Mouse (Mus musculus): ENCODE data around the gene Tmcc1. TPM values are rescaled to one million over a fixed set of nuclear protein-coding genes. Genes with fewer than 3 reads are reported as not detected.

Tmcc1 gene
- polyA plus RNA-seq, 1 experiment, result 0.58 TPM

GRCm38 (mm10) chr6:116009426-116009825 lies 183.9 kb downstream of the Tmcc1 start:
- peaks cover 6% of the 10 kb centered on the region for H3K27me3 ChIP-seq (replicated peaks)
- peak overlapping the region; percentile 16 for H3K4me3 ChIP-seq (replicated peaks)
- H3K4me1 ChIP-seq, result peaks cover 57% of the 10 kb centered on the region
- H3K36me3 ChIP-seq (replicated peaks; ENCODE audit: low read length), result no peaks in the 10 kb centered on the region
- H3K9me3 ChIP-seq, result no peaks in the 10 kb centered on the region
- TF ChIP-seq FLI1 (IDR thresholded peaks at IDR 0.05; ENCODE audit: low read length), result no peak
- TF ChIP-seq GATA1 (IDR thresholded peaks at IDR 0.05; ENCODE audit: borderline replicate concordance, low read length), result no peak

DNA sequence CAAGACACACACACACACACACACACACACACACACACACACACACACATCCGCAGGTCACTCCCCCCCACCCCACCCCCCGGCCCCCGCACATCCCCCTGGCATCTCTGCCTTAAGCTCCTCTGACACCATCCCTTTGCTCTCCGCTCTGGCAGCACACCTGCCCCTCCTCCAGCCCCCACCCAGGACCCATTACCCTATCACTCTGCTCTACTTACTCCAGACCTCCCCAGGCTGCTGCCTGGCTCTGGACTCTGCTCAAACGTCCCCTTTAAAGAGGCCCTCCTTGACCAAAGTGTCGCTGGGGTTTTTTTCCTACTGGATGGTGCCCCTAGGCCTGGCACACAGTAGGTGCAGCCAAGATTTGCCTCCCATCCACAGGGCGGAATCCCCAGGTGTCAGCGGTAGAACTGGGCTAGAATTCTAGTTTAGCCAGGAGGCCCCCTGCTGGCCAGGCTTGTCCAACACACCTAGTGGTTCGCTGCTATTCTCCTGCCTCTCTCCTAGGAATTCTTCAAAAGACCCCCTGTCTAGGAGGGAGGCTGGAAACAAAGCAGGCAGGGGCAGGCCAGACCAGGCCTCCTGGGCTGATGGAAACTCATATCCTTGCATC lies 185.6 kb downstream of the Tmcc1 start:
- H3K36me3 ChIP-seq (replicated peaks; ENCODE audit: low read length), result no peaks in the 10 kb centered on the region
- peak overlapping the region; percentile 82 for H3K4me3 ChIP-seq (replicated peaks)
- H3K4me1 ChIP-seq, result peaks cover 70% of the 10 kb centered on the region
- H3K9me3 ChIP-seq, result no peaks in the 10 kb centered on the region
- no peak for TF ChIP-seq FLI1 (IDR thresholded peaks at IDR 0.05; ENCODE audit: low read length)
- TF ChIP-seq GATA1 (IDR thresholded peaks at IDR 0.05; ENCODE audit: borderline replicate concordance, low read length), result no peak
- peaks cover 6% of the 10 kb centered on the region for H3K27me3 ChIP-seq (replicated peaks)

DNA sequence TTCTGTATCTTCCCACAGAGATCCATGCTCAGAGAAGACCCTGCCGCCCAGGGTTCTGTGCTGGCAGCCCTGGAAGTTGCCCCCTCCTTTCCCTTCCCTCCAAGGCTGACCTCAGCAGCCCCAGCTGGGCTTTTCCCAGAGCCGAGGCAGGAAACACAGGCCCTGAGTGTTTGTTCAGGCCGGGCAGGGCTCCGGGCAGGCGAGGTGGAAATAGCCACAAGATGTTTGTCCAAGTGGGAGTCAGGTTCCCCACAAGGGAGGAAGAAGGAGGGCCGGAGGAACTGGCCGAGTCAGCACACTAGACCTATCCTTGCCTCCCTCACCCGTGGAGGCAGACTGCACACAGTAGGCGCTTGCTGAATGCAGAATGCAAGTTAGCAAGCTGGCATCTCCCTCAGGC lies 186.6 kb downstream of the Tmcc1 start:
- Histone ChIP-seq H3K36me3 (replicated peaks; ENCODE audit: low read length) (no peaks in the 10 kb centered on the region), H3K4me1 (peaks cover 76% of the 10 kb centered on the region), H3K4me3 (replicated peaks) (peak overlapping the region; percentile 75), H3K27me3 (replicated peaks) (peaks cover 6% of the 10 kb centered on the region), H3K9me3 (no peaks in the 10 kb centered on the region)
- TF ChIP-seq GATA1 (IDR thresholded peaks at IDR 0.05; ENCODE audit: borderline replicate concordance, low read length) (no peak), FLI1 (IDR thresholded peaks at IDR 0.05; ENCODE audit: low read length) (no peak)

DNA sequence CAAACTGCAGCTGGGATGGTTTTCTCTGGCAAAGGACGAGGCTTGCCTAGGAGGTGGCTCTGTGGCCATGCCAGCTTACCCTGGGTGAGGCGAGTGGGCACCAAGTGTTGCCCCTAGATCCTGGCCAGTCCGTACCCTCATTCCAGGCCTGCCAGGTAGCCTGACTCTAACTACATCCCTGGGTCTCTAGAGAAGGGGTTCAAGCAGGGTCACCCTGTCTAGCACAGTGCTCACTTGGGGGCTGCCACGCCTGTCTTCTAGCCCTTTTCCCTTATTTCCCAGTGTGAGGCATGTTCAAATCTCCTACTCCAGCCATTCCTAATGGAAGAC lies 187.4 kb downstream of the Tmcc1 start:
- H3K4me1 ChIP-seq, result peaks cover 78% of the 10 kb centered on the region
- no peak for TF ChIP-seq GATA1 (IDR thresholded peaks at IDR 0.05; ENCODE audit: borderline replicate concordance, low read length)
- TF ChIP-seq FLI1 (IDR thresholded peaks at IDR 0.05; ENCODE audit: low read length), result no peak
- H3K27me3 ChIP-seq (replicated peaks), result peaks cover 6% of the 10 kb centered on the region
- H3K4me3 ChIP-seq (replicated peaks), result no peak overlapping the region
- H3K9me3 ChIP-seq, result no peaks in the 10 kb centered on the region
- no peaks in the 10 kb centered on the region for H3K36me3 ChIP-seq (replicated peaks; ENCODE audit: low read length)

DNA sequence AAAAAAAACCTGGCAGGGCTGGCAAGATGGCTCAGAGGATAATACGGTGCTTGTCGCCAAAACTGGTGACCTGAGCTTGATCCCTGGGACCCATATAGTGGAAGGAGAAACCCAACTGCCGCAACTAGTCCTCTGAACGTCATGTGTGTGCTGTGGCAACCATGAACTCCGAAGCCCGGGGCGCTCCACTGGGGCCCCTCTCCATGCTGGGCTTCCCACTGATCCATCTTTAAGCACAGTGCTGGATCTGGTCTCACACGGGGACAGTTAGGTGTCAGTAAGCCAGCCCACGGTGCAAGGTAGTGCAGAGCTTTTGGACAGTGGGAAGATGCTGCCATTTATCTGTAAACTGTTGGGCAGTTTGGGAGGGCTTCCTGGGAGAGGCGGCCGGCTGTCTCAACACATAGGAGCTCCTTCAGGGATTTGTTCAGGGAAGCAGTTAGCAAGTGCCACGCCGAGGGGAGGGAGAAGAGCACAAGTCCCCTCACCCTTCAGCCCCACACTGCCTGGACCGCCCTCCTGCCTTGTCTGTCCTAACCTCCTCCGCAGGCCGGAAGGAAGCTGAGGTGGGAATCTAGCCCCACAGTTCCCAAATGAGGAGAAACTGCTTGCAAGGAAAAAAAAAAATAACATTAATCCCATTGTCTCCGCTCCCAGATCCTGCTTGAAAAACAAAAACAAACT lies 187.9 kb downstream of the Tmcc1 start:
- Histone ChIP-seq H3K4me1 (peaks cover 77% of the 10 kb centered on the region), H3K4me3 (replicated peaks) (no peak overlapping the region), H3K36me3 (replicated peaks; ENCODE audit: low read length) (no peaks in the 10 kb centered on the region), H3K27me3 (replicated peaks) (peaks cover 6% of the 10 kb centered on the region), H3K9me3 (no peaks in the 10 kb centered on the region)
- TF ChIP-seq FLI1 (IDR thresholded peaks at IDR 0.05; ENCODE audit: low read length) (no peak), GATA1 (IDR thresholded peaks at IDR 0.05; ENCODE audit: borderline replicate concordance, low read length) (no peak)

DNA sequence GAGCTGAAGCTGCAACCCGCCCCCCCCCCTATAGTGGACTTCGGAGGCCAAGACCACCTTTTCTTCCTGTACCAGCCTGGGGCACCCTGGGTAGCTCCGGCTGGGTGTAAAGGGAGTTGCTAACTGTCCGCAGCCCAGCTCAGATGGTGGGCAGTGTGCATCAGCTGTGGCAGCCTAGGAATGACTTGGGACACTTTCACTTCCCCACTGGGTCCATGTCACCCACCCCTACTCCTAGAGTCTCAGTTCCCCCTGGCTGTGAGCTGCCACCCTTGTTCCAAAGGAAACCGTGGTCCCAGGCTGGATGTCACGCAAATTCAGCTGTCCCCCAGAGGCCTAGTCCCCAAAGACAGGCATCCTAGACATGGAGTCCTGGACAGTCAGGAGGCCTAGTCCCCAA lies 188.6 kb downstream of the Tmcc1 start:
- no peaks in the 10 kb centered on the region for H3K9me3 ChIP-seq
- peak overlapping the region; percentile 11 for H3K4me3 ChIP-seq (replicated peaks)
- peaks cover 6% of the 10 kb centered on the region for H3K27me3 ChIP-seq (replicated peaks)
- H3K36me3 ChIP-seq (replicated peaks; ENCODE audit: low read length), result no peaks in the 10 kb centered on the region
- peaks cover 76% of the 10 kb centered on the region for H3K4me1 ChIP-seq
- TF ChIP-seq FLI1 (IDR thresholded peaks at IDR 0.05; ENCODE audit: low read length) (no peak), GATA1 (IDR thresholded peaks at IDR 0.05; ENCODE audit: borderline replicate concordance, low read length) (no peak)

GRCm38 (mm10) chr6:116004069-116004468 lies 189.2 kb downstream of the Tmcc1 start:
- H3K4me3 ChIP-seq (replicated peaks), result peak overlapping the region; percentile 80
- TF ChIP-seq FLI1 (IDR thresholded peaks at IDR 0.05; ENCODE audit: low read length) (no peak), GATA1 (IDR thresholded peaks at IDR 0.05; ENCODE audit: borderline replicate concordance, low read length) (no peak)
- H3K27me3 ChIP-seq (replicated peaks), result peaks cover 6% of the 10 kb centered on the region
- H3K9me3 ChIP-seq, result no peaks in the 10 kb centered on the region
- no peaks in the 10 kb centered on the region for H3K36me3 ChIP-seq (replicated peaks; ENCODE audit: low read length)
- peaks cover 79% of the 10 kb centered on the region for H3K4me1 ChIP-seq

DNA sequence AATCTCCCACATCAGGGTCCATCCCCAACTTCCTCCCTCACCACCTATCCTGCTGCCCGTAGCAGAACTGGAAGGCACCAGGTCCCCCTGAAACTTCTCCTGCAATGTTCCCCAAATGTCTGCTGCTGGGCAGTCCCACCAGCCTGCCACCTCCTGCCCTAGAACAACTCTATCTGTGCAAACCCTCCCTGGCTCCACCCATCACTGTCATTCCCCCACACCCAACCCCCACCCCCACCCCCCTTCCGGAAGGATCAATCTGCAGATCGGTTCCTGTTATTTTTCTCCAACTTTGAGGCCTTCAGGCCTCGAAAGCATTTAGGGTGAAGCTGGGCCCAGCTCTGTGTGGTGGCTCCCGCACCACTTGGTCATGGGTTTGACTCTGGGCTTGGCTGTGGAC lies 189.8 kb downstream of the Tmcc1 start:
- H3K4me3 ChIP-seq (replicated peaks), result peak overlapping the region; percentile 80
- H3K9me3 ChIP-seq, result no peaks in the 10 kb centered on the region
- peaks cover 85% of the 10 kb centered on the region for H3K4me1 ChIP-seq
- H3K27me3 ChIP-seq (replicated peaks), result peaks cover 6% of the 10 kb centered on the region
- TF ChIP-seq GATA1 (IDR thresholded peaks at IDR 0.05; ENCODE audit: borderline replicate concordance, low read length), result no peak
- TF ChIP-seq FLI1 (IDR thresholded peaks at IDR 0.05; ENCODE audit: low read length), result no peak
- no peaks in the 10 kb centered on the region for H3K36me3 ChIP-seq (replicated peaks; ENCODE audit: low read length)

DNA sequence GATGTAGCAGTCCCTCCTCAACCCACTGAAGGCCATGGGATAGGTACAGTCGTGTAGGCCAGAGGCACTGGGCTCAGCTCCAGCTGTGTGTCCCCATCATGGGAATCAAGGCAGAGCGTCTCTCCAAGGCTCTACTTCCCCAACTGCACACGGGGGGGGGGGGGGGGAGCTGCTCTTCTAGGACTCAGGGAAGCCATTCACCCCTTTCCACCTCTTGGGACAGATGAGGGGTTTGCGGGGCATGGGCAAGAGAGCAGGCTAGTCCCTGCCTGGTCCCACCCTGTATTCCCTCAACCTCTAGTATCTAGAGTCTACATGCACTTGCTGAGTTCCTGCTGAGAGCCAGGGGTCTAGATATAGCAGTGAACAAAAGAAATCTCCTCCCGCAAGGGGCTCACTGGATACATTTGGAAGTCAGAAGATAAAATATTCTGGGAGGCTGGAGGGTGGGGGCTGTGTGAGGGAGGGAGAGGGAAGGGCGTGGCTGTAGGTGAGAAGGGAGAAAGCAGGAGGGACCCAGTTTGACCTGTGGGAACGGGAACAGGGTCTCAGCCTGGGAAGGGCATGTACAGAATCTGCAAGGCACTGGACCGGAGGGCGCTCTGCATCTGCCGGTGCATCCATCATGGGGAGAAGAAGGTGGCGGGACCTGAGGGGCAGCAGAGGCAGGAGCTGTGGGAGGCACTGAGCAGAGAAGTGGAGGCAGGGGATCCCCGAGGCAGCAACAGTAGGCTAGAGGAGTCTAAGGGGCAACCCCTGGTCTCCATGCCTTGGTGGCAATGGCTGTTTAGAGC lies 190.8 kb downstream of the Tmcc1 start:
- H3K9me3 ChIP-seq, result no peaks in the 10 kb centered on the region
- H3K27me3 ChIP-seq (replicated peaks), result no peaks in the 10 kb centered on the region
- peaks cover 86% of the 10 kb centered on the region for H3K4me1 ChIP-seq
- H3K4me3 ChIP-seq (replicated peaks), result peak overlapping the region; percentile 20
- TF ChIP-seq FLI1 (IDR thresholded peaks at IDR 0.05; ENCODE audit: low read length), result no peak
- no peak for TF ChIP-seq GATA1 (IDR thresholded peaks at IDR 0.05; ENCODE audit: borderline replicate concordance, low read length)
- no peaks in the 10 kb centered on the region for H3K36me3 ChIP-seq (replicated peaks; ENCODE audit: low read length)

DNA sequence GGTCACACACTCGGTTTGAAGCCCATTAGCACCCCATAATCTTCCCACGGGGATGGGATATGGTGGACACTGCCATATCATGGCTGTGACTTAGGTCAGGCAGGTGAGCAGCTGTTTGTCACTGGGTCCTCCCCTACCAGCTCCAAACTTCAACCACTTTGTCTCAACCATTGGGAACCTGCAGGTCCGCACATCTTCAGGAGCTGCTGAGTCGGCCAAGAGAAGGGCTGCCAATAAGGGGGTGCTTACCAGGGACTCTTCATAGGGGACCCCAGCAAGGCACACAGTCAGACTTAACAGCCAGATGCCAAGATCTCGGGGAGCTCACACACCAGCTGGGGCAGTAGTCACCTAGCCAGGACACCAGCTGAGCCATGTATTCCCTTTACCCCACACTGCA lies 192.4 kb downstream of the Tmcc1 start:
- H3K36me3 ChIP-seq (replicated peaks; ENCODE audit: low read length), result no peaks in the 10 kb centered on the region
- TF ChIP-seq GATA1 (IDR thresholded peaks at IDR 0.05; ENCODE audit: borderline replicate concordance, low read length), result no peak
- no peak for TF ChIP-seq FLI1 (IDR thresholded peaks at IDR 0.05; ENCODE audit: low read length)
- H3K4me1 ChIP-seq, result peaks cover 86% of the 10 kb centered on the region
- H3K27me3 ChIP-seq (replicated peaks), result no peaks in the 10 kb centered on the region
- no peaks in the 10 kb centered on the region for H3K9me3 ChIP-seq
- no peak overlapping the region for H3K4me3 ChIP-seq (replicated peaks)
